Mouse (Mus musculus): ENCODE measurements around the gene Fnbp1l. TPM values are rescaled to one million over a fixed set of nuclear protein-coding genes. Genes with fewer than 3 reads are reported as not detected.

Fnbp1l gene
- polyA plus RNA-seq, 2 experiments, result 2.4 to 4.8 TPM

DNA sequence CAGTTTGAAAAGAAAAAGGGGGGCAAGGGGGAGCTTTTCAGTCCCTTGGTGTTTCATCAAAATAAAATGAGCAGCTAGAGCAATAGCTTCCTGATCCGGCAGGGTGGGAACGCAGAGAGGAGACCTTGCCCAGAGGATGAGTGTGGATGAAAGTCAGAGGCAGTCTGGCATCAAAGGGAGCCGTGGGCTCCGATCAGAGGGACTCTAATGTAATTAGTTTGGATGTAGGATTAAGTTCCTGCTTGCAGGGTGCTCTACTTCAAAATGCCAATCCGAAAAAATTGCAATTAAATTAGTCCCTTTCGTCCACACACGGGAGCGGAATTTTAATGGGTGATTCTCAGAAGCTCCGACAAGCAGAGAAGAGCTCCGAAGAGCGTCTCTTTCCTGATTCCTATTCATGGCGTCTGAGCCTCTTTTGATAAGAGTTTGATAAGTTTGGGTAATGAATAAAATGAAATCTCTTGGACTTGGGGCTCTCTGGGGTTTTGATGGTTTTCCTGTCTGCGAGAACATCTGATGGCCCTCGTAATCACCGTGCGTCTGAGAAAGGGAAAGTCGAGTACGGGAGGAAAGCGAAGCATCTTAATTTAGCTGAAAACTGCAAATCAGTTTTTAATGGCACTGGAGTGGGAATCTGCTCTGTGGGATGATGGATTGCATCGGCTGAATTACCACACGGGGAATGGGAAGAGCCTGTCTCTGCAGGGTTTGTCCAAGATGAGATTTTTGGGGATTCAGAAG is 126.5 kb downstream of the Fnbp1l start:
- no peak overlapping the region for H3K9ac ChIP-seq (replicated peaks)
- no peak overlapping the region for H3K4me2 ChIP-seq (ENCODE audit: low read depth)
- H3K27me3 ChIP-seq (ENCODE audit: control insufficient read depth, insufficient read depth, low read length), result no peaks in the 10 kb centered on the region
- H3K4me3 ChIP-seq (ENCODE audit: insufficient read depth in 1 of 2, low read depth in 2 of 2, low read length in 2 of 2), result no peak overlapping the region
- 69% methylated on average over 21 of the region's 21 CpGs for WGBS (ENCODE audit: insufficient replicate concordance)
- ATAC-seq (ENCODE audit: insufficient read depth) (no peak), DNase-seq (ENCODE audit: low read depth in 3 of 3, low spot score in 3 of 3) (no peak)
- no peak overlapping the region for H3K27ac ChIP-seq
- 0 out of 4 replicates have a peak, but pooled peaks cover 0 to 1% of the 10 kb centered on the region in 2 experiments for H3K4me1 ChIP-seq (replicated peaks; ENCODE audit: control insufficient read depth in 2 of 2, insufficient read depth in 2 of 2, low read length in 1 of 2)
- no peaks in the 10 kb centered on the region for H3K9me3 ChIP-seq (ENCODE audit: control insufficient read depth, low read length)
- H3K36me3 ChIP-seq (replicated peaks; ENCODE audit: control insufficient read depth, insufficient read depth, low read depth), result no peaks in the 10 kb centered on the region
- TF ChIP-seq CTCF (IDR thresholded peaks at IDR 0.05; ENCODE audit: low read depth), result no peak
- TF ChIP-seq EP300 (IDR thresholded peaks at IDR 0.05; ENCODE audit: low read depth), result no peak

DNA sequence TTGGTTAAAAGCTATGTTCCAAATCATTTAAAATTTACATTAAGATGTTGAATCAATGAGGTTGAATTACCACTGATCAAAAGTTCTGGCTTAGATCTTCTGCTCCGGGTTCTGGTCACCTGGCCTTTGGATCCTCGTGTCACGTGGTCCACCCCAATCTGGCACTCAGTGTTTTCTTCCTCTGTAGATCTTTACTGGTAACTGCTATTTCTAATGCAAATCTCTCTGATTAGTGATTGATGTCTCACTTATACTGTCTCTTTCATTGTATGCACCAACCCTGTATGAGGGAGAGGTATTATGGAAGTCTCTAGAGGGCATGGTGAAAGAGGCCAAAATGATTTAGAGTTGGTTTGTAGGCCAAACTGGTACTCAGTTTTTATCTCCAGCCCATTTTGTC is 127.5 kb downstream of the Fnbp1l start:
- TF ChIP-seq EP300 (IDR thresholded peaks at IDR 0.05; ENCODE audit: low read depth) (no peak), CTCF (IDR thresholded peaks at IDR 0.05; ENCODE audit: low read depth) (no peak)
- no peak overlapping the region for H3K27ac ChIP-seq

DNA sequence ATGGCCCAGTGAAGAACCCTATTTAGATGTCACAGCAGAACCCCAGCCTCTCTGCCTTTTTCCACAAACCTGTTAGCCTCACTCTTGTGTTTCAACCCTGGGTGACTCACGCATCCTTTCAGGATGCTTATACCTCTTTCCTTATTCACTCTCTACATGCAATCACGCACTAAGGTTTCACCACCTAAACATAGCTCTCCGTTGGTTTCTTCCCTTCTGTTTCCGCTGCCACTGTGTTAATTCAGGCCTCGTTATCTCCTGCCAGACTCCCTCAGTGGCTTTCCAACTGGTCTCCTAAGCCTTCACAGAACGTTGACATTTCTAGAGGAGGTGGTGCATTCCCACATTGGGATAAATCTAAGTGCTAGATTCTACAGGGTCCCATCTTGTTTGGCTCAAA is 128.9 kb downstream of the Fnbp1l start:
- no peak for ATAC-seq (ENCODE audit: insufficient read depth)

More for the DNA sequence above, 127.5 kb downstream of the Fnbp1l start:
- H3K9ac ChIP-seq (replicated peaks), result no peak overlapping the region
- no peak overlapping the region for H3K4me2 ChIP-seq (ENCODE audit: low read depth)
- WGBS (ENCODE audit: insufficient replicate concordance), result 67% methylated on average over 3 of the region's 3 CpGs
- no peaks in the 10 kb centered on the region for H3K9me3 ChIP-seq (ENCODE audit: control insufficient read depth, low read length)
- no peaks in the 10 kb centered on the region for H3K27me3 ChIP-seq (ENCODE audit: control insufficient read depth, insufficient read depth, low read length)
- H3K36me3 ChIP-seq (replicated peaks; ENCODE audit: control insufficient read depth, insufficient read depth, low read depth), result no peaks in the 10 kb centered on the region
- no peak for ATAC-seq (ENCODE audit: insufficient read depth)
- no peak for DNase-seq (ENCODE audit: low read depth in 3 of 3, low spot score in 3 of 3)
- no peak overlapping the region for H3K4me3 ChIP-seq (ENCODE audit: insufficient read depth in 1 of 2, low read depth in 2 of 2, low read length in 2 of 2)
- H3K4me1 ChIP-seq (replicated peaks; ENCODE audit: control insufficient read depth in 2 of 2, insufficient read depth in 2 of 2, low read length in 1 of 2), result no peaks in the 10 kb centered on the region

More for the DNA sequence above, 128.9 kb downstream of the Fnbp1l start:
- Histone ChIP-seq H3K4me1 (replicated peaks; ENCODE audit: control insufficient read depth in 2 of 2, insufficient read depth in 2 of 2, low read length in 1 of 2) (no peaks in the 10 kb centered on the region), H3K4me3 (ENCODE audit: insufficient read depth in 1 of 2, low read depth in 2 of 2, low read length in 2 of 2) (no peak overlapping the region), H3K4me2 (ENCODE audit: low read depth) (no peak overlapping the region), H3K9me3 (ENCODE audit: control insufficient read depth, low read length) (no peaks in the 10 kb centered on the region), H3K27ac (no peak overlapping the region), H3K27me3 (ENCODE audit: control insufficient read depth, insufficient read depth, low read length) (no peaks in the 10 kb centered on the region), H3K9ac (replicated peaks) (no peak overlapping the region), H3K36me3 (replicated peaks; ENCODE audit: control insufficient read depth, insufficient read depth, low read depth) (no peaks in the 10 kb centered on the region)
- WGBS (ENCODE audit: insufficient replicate concordance), result 49% methylated on average over 6 of the region's 6 CpGs
- no peak for DNase-seq (ENCODE audit: low read depth in 3 of 3, low spot score in 3 of 3)
- TF ChIP-seq CTCF (IDR thresholded peaks at IDR 0.05; ENCODE audit: low read depth) (no peak), EP300 (IDR thresholded peaks at IDR 0.05; ENCODE audit: low read depth) (no peak)

Small RNAs within 50 kb of the gene (microRNA-seq; reads per million reads assigned to microRNA genes)
- not detected for gene Mir7657

Other genes with a start within 250 kb of the Fnbp1l start
- gene Pde5a, start 109.2 kb upstream of the Fnbp1l start, polyA plus RNA-seq (2012; rRNA removed), result 1.1 and 1.5 TPM in 2 replicates
- gene Pde5a, start 109.2 kb upstream of the Fnbp1l start, polyA plus RNA-seq (2014; fragmentation: Nextera tagmentation; extraction: Ambion mirVana), result 1.0 and 1.8 TPM in 2 replicates